Mouse (Mus musculus) retina, embryonic 14.5 days (tissue): Measurements from ENCODE around the gene Tnrc18.
"Not testable (repeated sequence)": the region's sequence is repeated elsewhere in the genome, so short reads cannot be mapped to it uniquely, and the experiment has no call there.

Source experiments
- DNase-seq: peaks from one replicate; pipeline ENCODE4 v3.0.0-alpha.2; 2015; ENCODE audit warnings: low spot score

Tnrc18 gene

GRCm38 (mm10) chr5:142817524-142818434 lies at the start of gene Tnrc18:
TSS of gene Tnrc18 (minus strand) at chr5:142817662.
- DNase-seq, result peak; percentile 100

- DNase-seq, result peak; percentile 31
Observed at GRCm38 (mm10) chr5:142857763-142858229, 40.3 kb upstream of the Tnrc18 start.

- no peak for DNase-seq
Observed at GRCm38 (mm10) chr5:142856408-142856807, 38.9 kb upstream of the Tnrc18 start.

GRCm38 (mm10) chr5:142854877-142855276 lies 37.4 kb upstream of the Tnrc18 start:
- DNase-seq, result peak; percentile 67

- DNase-seq, result no peak
Observed at GRCm38 (mm10) chr5:142853585-142853984, 36.1 kb upstream of the Tnrc18 start.

- DNase-seq, result no peak
Observed at GRCm38 (mm10) chr5:142851681-142852049, 34.2 kb upstream of the Tnrc18 start.

- DNase-seq, result no peak
Observed at GRCm38 (mm10) chr5:142850916-142851680, 33.6 kb upstream of the Tnrc18 start.

- peak; percentile 35 for DNase-seq
Observed at GRCm38 (mm10) chr5:142850476-142850875, 33.0 kb upstream of the Tnrc18 start.

- no peak for DNase-seq
Observed at GRCm38 (mm10) chr5:142848911-142849310, 31.4 kb upstream of the Tnrc18 start.

- no peak for DNase-seq
Observed at GRCm38 (mm10) chr5:142848149-142848548, 30.7 kb upstream of the Tnrc18 start.

GRCm38 (mm10) chr5:142844467-142844866 lies 27.0 kb upstream of the Tnrc18 start:
- peak; percentile 29 for DNase-seq

GRCm38 (mm10) chr5:142842137-142842642 lies 24.7 kb upstream of the Tnrc18 start:
- peak; percentile 69 for DNase-seq

GRCm38 (mm10) chr5:142841372-142842136 lies 24.1 kb upstream of the Tnrc18 start:
- DNase-seq, result no peak

- DNase-seq, result not testable (repeated sequence)
Observed at GRCm38 (mm10) chr5:142837427-142837826, 20.0 kb upstream of the Tnrc18 start.

GRCm38 (mm10) chr5:142836891-142837290 lies 19.4 kb upstream of the Tnrc18 start:
- DNase-seq, result no peak

GRCm38 (mm10) chr5:142833646-142834438 lies 16.4 kb upstream of the Tnrc18 start:
- DNase-seq, result no peak

- no peak for DNase-seq
Observed at GRCm38 (mm10) chr5:142826131-142826530, 8.7 kb upstream of the Tnrc18 start.

GRCm38 (mm10) chr5:142825665-142826064 lies 8.2 kb upstream of the Tnrc18 start:
- no peak for DNase-seq

GRCm38 (mm10) chr5:142824091-142824490 lies 6.6 kb upstream of the Tnrc18 start:
- no peak for DNase-seq

- DNase-seq, result peak; percentile 79
Observed at GRCm38 (mm10) chr5:142823096-142824062, 5.9 kb upstream of the Tnrc18 start.
